Mouse (Mus musculus) kidney, postnatal 10 days (tissue): ENCODE measurements around the gene Gm38392.
A peak's percentile ranks its signal among the peaks of the same experiment; 100 is the strongest.
"Not testable (repeated sequence)": the region's sequence is repeated elsewhere in the genome, so short reads cannot be mapped to it uniquely, and the experiment has no call there.

Experiments used
- DNase-seq: peaks from one replicate; pipeline ENCODE4 v3.0.0; 2021; ENCODE audit warnings: mixed read lengths

Gm38392 gene

DNA sequence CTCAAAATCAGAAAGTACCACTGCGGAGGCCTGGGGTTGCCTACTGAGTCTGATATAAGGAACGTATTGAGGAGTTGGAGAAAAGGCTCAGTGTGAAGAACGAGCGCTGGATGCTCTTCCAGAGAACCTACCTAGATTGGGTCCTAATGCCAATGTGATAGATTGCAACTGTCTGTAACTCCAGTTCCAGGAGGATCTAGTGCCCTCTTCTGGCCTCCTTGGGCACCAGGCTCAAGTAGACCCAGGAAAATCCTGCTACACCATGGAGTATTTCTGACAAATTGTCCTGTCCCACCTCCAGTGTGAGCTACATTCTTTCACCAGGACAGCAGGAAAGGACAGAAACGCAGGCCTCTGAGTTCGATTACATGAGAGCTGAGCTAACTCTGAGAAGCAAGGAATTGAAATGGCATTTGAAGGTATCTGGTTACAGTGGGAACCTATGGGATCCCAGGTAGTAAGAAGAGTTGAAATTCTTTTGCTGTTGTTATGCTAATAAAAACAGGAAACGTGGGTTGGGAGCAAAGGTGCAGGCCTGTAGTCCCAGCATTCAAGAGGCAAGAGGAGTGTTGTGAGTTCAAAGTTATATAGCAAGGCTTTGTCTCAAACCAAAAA is 10.4 kb downstream of the Gm38392 start:
- DNase-seq = peak; percentile 55

GRCm38 (mm10) chr3:88276121-88276520 is 10.9 kb downstream of the Gm38392 start:
- no peak for DNase-seq

GRCm38 (mm10) chr3:88274002-88274401 is 13.0 kb downstream of the Gm38392 start:
- no peak for DNase-seq

DNA sequence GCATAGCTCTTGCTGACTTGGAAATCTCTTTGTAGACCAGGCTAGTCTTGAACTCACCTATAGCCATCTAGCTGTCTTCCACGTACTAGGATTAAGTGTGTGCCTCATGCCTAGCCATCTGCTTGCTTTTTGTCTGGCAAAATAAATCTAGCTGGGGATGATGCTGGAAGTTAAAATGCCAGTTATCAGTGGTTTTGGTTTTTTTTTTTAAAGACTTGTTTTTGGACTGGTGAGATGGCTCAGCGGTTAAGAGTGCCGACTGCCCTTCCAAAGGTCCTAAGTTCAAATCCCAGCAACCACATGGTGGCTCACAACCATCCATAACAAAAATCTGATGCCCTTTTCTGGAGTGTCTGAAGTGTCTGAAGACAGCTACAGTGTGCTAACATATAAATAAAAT is 15.2 kb downstream of the Gm38392 start:
- DNase-seq = no peak

- not testable (repeated sequence) for DNase-seq
Observed at GRCm38 (mm10) chr3:88271298-88271697, 15.7 kb downstream of the Gm38392 start.

- DNase-seq = no peak
Observed at GRCm38 (mm10) chr3:88268991-88269390, 18.0 kb downstream of the Gm38392 start.

DNA sequence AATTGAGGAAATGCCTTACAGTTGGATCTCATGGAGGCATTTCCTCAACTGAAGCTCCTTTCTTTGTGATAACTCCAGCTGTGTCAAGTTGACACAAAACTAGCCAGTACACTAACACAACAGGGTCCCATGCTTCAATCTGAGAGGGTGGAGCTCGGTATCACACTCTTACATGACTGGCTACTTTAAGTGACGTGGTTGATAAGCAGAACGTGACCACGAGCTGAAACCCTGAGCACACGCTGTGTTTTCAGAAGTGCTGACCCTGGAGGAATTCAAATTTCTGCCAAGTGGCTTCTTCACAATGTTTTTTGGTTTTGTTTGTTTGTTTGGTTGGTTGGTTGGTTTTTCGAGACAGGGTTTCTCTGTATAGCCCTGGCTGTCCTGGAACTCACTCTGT is 19.0 kb downstream of the Gm38392 start:
- not testable (repeated sequence) for DNase-seq

DNA sequence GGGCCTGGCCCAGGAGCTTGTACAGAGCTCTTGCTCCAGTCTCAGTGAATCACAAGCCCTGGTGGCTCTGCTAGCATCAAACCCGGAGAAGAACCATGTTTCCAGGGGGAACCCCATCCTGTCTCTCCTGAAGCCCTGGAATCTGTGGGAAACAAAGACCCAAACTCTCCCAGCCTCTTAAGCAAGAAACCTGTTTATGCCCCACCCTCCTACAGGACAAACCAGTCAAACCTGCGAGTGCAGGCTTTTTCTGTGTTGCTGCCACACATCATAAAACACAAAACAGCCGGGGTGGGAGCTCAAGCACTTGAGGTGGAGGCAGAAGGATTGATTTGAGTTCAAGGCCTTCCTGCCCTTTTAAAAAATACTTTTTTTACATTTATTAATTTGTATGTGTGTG is 24.7 kb downstream of the Gm38392 start:
- DNase-seq = no peak

GRCm38 (mm10) chr3:88256382-88256781 is 30.6 kb downstream of the Gm38392 start:
- peak; percentile 19 for DNase-seq

GRCm38 (mm10) chr3:88255950-88256349 is 31.1 kb downstream of the Gm38392 start:
- DNase-seq = peak; percentile 32

DNA sequence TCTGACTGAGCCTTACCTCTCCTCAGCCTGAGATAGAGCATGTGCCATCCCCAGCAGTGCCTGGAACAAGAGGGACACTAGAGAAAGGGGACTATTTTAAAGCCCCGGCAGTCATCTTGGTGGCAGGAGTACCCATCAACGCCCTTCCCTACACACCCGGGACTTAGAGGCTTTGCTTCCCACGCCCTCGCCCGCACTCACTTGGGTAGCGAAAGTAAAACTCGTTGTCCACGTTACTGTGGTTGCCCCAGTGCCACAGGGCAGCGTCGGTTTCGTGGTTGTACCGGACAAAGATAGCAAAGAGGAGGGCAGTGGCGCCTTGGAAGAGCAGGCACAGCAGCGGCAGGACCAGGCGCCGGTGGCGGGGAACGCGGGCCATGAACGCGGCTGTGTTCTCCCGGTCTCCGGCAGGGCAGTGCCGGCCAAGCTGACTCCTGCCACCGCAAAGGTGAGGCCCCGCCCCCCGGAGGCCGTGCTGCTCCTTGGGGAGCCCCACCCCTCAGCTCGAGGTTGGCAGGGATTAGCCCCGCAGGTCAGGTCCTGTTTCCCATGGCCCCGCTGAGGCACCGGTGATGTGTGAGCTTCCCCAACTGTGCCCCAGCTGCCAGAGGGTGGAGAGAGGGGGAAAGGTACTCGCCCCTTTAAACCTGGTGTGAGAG is 32.6 kb downstream of the Gm38392 start, which contains the start of gene Rhbg:
Rhbg (minus strand) TSS at position 442 of the 659 bp plus-strand sequence.
- peak; percentile 80 for DNase-seq

- DNase-seq = no peak
Observed at GRCm38 (mm10) chr3:88252739-88253138, 34.3 kb downstream of the Gm38392 start.

GRCm38 (mm10) chr3:88248406-88248805 is 38.6 kb downstream of the Gm38392 start:
- DNase-seq = no peak

DNA sequence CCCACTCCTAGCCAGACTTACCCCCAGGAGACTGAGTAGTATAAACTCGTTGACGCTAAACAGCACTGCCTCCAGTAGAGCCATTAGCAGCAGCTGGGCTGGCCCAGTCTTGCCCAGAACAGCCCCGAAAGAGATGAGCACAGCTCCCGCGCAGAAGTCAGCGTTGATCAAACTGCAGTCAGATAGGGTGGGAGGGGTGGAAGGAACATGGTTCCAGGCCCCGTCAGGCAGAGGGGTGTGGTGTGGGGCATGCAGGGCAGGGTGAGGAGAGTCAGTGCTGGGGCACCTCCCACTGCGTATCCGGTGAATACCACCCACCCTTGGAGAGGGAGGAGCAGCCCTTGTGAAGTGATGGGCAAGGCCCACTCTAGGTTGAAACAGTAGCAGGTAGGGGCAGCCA is 39.3 kb downstream of the Gm38392 start:
- DNase-seq = no peak

- DNase-seq = peak; percentile 88
Observed at GRCm38 (mm10) chr3:88245811-88246210, 41.2 kb downstream of the Gm38392 start.

DNA sequence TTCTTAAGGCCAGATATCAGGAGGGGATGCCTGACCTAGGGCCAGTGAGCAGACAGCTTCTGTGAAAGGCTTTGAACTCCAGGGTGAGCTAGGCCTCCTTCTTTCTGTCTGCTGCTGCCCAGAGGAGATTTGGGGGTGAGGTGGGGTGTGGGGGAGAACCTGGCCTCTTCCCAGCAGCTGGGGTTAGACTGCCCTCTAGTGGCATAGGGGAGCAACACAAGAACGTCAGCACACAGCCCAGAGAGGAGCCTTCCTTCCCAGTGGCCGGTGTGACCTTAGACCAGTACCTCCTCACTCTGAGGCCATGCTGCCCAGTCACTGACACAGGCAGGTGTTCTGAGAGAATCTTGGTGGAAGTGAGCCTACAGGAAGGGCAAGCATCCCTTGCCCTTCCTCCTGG is 42.9 kb downstream of the Gm38392 start:
- peak; percentile 71 for DNase-seq

GRCm38 (mm10) chr3:88242531-88242930 is 44.5 kb downstream of the Gm38392 start:
- peak; percentile 85 for DNase-seq

DNA sequence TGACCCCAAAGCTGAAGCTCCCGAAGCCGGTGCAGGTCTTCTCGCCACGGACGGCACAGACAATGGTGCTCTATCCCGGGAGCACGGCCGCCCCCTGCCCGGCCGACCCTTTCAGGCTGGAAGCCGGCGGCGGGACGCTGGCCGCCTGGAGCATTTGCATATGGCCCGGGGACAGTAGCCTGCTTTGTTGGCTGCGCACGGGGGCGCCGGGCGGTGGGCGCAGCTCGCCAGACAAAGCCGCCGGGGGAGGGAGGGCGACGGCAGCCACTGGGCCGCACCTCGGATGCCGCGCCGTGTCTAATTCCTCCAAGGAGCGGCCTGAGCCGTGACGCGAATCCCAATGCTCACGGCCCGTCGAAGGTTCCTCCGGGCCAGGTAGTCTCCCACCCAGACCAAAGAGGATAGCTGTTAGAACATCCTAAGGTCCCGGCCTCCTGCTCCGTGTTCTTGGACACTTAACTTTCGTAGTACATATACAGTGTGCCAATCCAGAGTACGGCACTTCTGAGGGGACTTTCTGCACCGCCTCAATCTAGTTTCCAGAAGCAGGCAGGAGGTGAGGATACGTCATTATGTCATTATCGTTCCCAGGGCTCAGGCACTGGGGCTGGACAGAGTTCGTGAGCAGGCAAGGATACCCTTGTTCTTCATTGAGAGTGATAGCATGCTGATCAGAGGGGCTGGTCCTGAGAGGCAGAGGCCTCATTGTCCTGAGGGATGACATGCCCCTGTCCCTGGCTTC is 45.8 kb downstream of the Gm38392 start:
- no peak for DNase-seq

- DNase-seq = no peak
Observed at GRCm38 (mm10) chr3:88239446-88239845, 47.6 kb downstream of the Gm38392 start.

DNA sequence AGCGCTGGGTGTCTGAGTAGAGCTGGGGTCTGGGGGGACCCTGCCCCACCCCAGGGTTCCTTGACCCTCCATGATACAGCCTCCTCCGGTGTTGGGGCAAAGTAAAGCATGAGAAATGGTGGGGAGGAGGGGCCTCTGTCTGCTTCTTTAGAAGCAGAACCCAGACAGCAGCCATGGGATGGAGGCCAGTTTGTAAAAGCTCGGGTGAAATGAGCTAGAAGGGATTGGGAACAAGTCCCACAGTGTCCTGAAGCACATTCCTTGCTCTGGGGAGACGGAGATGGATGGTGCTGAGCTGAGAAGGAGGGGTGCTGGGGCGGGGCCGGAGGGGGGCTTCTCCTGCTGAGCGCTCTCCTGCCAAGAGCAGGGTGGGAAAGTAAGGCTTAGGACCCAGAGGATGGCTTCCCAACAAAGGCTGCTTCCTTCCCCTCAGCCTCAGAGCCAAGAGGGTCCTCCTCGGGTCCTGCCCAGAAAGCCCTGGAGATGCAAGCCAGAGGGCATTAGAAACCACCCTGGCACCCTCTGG is 48.1 kb downstream of the Gm38392 start:
- no peak for DNase-seq

DNA sequence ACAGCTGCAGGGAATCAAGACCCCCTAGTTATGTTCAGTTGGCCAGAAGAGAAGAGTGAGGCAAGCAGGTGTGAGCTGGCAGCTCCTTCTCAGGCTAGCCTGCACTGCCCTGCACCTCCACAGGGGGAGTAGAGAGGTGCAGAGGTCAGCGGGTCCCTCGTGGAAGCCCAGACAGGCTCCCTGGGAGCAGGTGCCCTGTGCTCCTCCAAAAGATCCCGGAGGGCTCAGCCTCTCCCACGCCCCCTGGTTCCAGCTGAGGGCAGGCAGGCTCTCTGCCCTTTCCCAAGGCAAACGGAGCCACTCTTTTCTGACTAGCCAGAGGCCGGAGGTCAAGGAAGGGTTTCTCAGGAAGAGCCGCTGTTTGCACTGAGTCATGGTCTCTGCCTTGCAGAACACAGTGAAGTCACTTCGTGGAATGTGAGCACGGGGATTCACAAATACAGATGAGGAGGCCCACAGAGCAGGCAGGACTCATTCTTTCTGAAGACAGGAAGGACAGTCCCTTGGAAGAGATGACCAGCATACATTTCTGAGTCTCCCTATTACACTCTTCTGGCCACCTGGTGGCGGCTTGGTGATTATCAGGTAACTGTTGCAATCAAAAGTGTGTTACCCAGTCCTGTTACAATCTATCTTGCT is 49.3 kb downstream of the Gm38392 start:
- peak; percentile 56 for DNase-seq

DNA sequence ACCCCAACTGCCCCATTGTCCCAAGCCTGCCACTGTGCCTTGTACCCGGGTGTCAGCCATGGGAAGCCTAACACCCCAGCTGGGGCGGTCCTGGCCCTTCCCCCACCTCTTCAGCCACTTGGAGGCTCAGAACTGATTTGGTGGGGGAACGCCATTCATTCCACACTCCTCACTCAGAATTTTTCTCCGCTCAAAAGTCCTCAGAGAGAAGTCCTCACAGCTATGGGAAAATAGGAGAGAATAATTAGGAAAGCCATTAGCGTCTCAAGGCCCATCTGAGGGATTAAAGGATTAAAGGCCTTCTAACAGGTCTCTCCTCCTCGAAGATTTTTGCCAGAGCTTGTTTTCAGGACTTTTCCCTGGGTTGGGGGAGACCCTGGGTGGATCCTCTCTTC is 49.9 kb downstream of the Gm38392 start:
- DNase-seq = no peak

DNA sequence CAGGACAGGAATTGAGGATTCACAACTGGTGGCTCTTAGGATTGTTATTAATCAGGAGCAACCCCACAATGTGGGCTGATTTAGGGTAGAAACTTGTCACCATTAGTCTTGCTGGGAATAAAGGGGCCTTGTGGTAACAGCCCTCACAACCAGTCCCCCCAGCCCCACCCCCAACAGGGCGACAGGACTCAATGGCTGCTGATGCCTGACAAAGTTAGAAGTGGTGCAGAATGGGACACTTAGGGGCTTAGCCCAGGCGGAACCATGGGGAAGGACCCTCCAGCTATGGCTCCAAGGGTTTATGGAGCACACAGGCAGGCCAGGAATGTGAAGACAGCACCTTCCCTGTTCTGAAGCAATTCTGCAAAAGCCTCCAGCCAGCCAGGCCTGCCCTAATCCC is 51.4 kb downstream of the Gm38392 start:
- DNase-seq = no peak
